Mouse (Mus musculus) kidney, adult 9 months (tissue): ENCODE data around the gene Slc25a13.

ENCODE experiments used
- DNase-seq: peaks from one replicate; pipeline ENCODE4 v3.0.0; 2022

Slc25a13 gene

GRCm38 (mm10) chr6:6162993-6163623, 53.9 kb downstream of the Slc25a13 start:
- no peak for DNase-seq

- no peak for DNase-seq
Measured at GRCm38 (mm10) chr6:6162146-6162545, 54.8 kb downstream of the Slc25a13 start.

- peak; percentile 52 for DNase-seq
Measured at GRCm38 (mm10) chr6:6160645-6161426, 56.1 kb downstream of the Slc25a13 start.

GRCm38 (mm10) chr6:6159221-6159859, 57.6 kb downstream of the Slc25a13 start:
- DNase-seq, result no peak

GRCm38 (mm10) chr6:6153426-6153825, 63.5 kb downstream of the Slc25a13 start:
- peak; percentile 45 for DNase-seq

GRCm38 (mm10) chr6:6150811-6151210, 66.2 kb downstream of the Slc25a13 start:
- no peak for DNase-seq

- no peak for DNase-seq
Measured at GRCm38 (mm10) chr6:6149751-6150150, 67.2 kb downstream of the Slc25a13 start.

GRCm38 (mm10) chr6:6149329-6149728, 67.6 kb downstream of the Slc25a13 start:
- no peak for DNase-seq

- DNase-seq, result no peak
Measured at GRCm38 (mm10) chr6:6145412-6145811, 71.6 kb downstream of the Slc25a13 start.

- DNase-seq, result no peak
Measured at GRCm38 (mm10) chr6:6143525-6143924, 73.4 kb downstream of the Slc25a13 start.

- DNase-seq, result no peak
Measured at GRCm38 (mm10) chr6:6140370-6140769, 76.6 kb downstream of the Slc25a13 start.

- DNase-seq, result no peak
Measured at GRCm38 (mm10) chr6:6139061-6139460, 77.9 kb downstream of the Slc25a13 start.

GRCm38 (mm10) chr6:6136812-6137211, 80.2 kb downstream of the Slc25a13 start:
- DNase-seq, result no peak

- DNase-seq, result peak; percentile 82
Measured at GRCm38 (mm10) chr6:6134935-6135334, 82.0 kb downstream of the Slc25a13 start.

GRCm38 (mm10) chr6:6133556-6134050, 83.4 kb downstream of the Slc25a13 start:
- DNase-seq, result no peak

- no peak for DNase-seq
Measured at GRCm38 (mm10) chr6:6132047-6132446, 84.9 kb downstream of the Slc25a13 start.

- DNase-seq, result no peak
Measured at GRCm38 (mm10) chr6:6125620-6126019, 91.4 kb downstream of the Slc25a13 start.

- DNase-seq, result no peak
Measured at GRCm38 (mm10) chr6:6121904-6122303, 95.1 kb downstream of the Slc25a13 start.

- no peak for DNase-seq
Measured at GRCm38 (mm10) chr6:6120841-6121240, 96.1 kb downstream of the Slc25a13 start.

- DNase-seq, result peak; percentile 8
Measured at GRCm38 (mm10) chr6:6115771-6116170, 101.2 kb downstream of the Slc25a13 start.

- no peak for DNase-seq
Measured at GRCm38 (mm10) chr6:6113776-6114175, 103.2 kb downstream of the Slc25a13 start.

GRCm38 (mm10) chr6:6112767-6113528, 104.0 kb downstream of the Slc25a13 start:
- no peak for DNase-seq

GRCm38 (mm10) chr6:6107419-6107966, 109.5 kb downstream of the Slc25a13 start:
- DNase-seq, result peak; percentile 9
